Mouse (Mus musculus) neural tube, embryonic 14.5 days (tissue): Measurements from ENCODE around the gene Pomgnt2. TPM values are rescaled to one million over a fixed set of nuclear protein-coding genes. Genes with fewer than 3 reads are reported as not detected.

Experiments used
- ATAC-seq: fragments of 200-750 bp; cut with Nextera tagmentation; 2 replicates; pipeline ENCODE4 v1.8.0; 2017; ENCODE audit warnings: low read depth, mild to moderate bottlenecking, moderate TSS enrichment, moderate library complexity
- H3K27ac ChIP-seq: fragments of 300-500 bp; sonication (generic); 2 replicates; pipeline ENCODE4 v1.5.1; 2014; ENCODE audit warnings: low read depth, mild to moderate bottlenecking, control low read depth, low read length, moderate library complexity, mixed read lengths
- H3K27me3 ChIP-seq: fragments of 300-500 bp; sonication (generic); 2 replicates; pipeline ENCODE4 v1.6.1; 2014; ENCODE audit warnings: low read length; ENCODE audit not compliant: control insufficient read depth, insufficient read depth
- H3K36me3 ChIP-seq: fragments of 300-500 bp; sonication (generic); 2 replicates; pipeline ENCODE4 v1.6.1; 2014; ENCODE audit warnings: low read length, mixed read lengths; ENCODE audit not compliant: control insufficient read depth, insufficient read depth
- H3K4me1 ChIP-seq: fragments of 300-500 bp; sonication (generic); 2 replicates; pipeline ENCODE4 v1.6.1; 2014; ENCODE audit warnings: low read length; ENCODE audit not compliant: control insufficient read depth, insufficient read depth
- H3K4me2 ChIP-seq: fragments of 300-500 bp; sonication (generic); 2 replicates; pipeline ENCODE4 v1.6.1; 2014; ENCODE audit warnings: mild to moderate bottlenecking, low read depth, low read length, control low read depth
- H3K4me3 ChIP-seq: fragments of 300-500 bp; sonication (generic); 2 replicates; pipeline ENCODE4 v1.5.1; 2014; ENCODE audit warnings: low read depth, low read length, control low read depth, mixed read lengths
- H3K9ac ChIP-seq: fragments of 300-500 bp; sonication (generic); replicated peaks from 2 replicates; pipeline ENCODE4 v1.6.1; 2014; ENCODE audit warnings: low read depth, mild to moderate bottlenecking, control low read depth, low read length, mixed read lengths
- H3K9me3 ChIP-seq: fragments of 300-500 bp; sonication (generic); 2 replicates; pipeline ENCODE4 v1.6.1; 2016; ENCODE audit warnings: low read length; ENCODE audit not compliant: control insufficient read depth
- WGBS: fragments of 180-500 bp; shearing (Covaris S2); extraction: QIAGEN DNeasy Blood & Tissue Kit; methylation state at CpG from one replicate; pipeline ENCODE4 v1.1.7; 2014; 5-methylcytosine and 5-hydroxymethylcytosine counted together
- polyA plus RNA-seq: library from polyadenylated mRNA; unstranded; fragments of >200 nt; fragmentation: Nextera tagmentation; extraction: Ambion mirVana; gene quantifications from 2 replicates; pipeline ENCODE4 v1.2.1, GENCODE M21; 2014

Gene Pomgnt2
- polyA plus RNA-seq, 1 experiment from 2014 or later: 28.1 TPM

- Histone ChIP-seq H3K4me1 (no peaks in the 10 kb centered on the region), H3K27me3 (no peaks in the 10 kb centered on the region), H3K9me3 (no peaks in the 10 kb centered on the region), H3K36me3 (no peaks in the 10 kb centered on the region), H3K9ac (no peak overlapping the region), H3K27ac (no peak overlapping the region), H3K4me3 (no peak overlapping the region), H3K4me2 (no peak overlapping the region)
- no peak for ATAC-seq
- 76% methylated on average over 1 of the region's 1 CpGs for WGBS
These were observed 23.7 kb downstream of the Pomgnt2 start for GRCm38 (mm10) chr9:121973207-121973606.

DNA sequence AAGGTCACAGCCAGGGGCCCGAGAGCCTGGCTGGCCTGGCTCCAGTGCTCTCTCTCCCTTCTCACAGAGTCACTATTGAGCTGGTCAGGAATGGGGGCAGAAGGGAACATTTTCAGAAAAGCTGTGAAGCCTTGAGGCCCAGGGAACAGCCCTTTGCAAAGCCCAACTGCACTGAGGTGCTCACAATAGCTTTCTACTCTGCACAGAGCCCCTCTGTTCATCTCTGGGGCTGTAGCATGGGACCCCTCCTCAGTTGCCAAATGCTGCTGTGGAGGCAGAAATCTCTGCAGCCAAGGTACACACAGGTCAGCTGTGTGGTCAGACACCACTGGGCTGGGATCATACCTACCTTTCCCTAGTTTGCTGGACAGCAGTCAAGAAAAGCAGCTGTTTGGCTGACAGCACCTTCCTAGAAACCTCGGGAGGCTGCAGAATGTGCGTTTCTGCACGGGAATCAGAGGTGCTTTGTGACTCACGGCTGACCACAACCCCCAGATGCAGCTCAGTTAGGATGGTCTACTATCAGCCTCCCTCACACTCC lies 27.0 kb downstream of the Pomgnt2 start:
- no peak for ATAC-seq
- WGBS: 52% methylated on average over 5 of the region's 5 CpGs
- no peak overlapping the region for H3K9ac ChIP-seq

GRCm38 (mm10) chr9:121968258-121968657 lies 28.7 kb downstream of the Pomgnt2 start:
- Histone ChIP-seq H3K36me3 (no peaks in the 10 kb centered on the region), H3K4me2 (no peak overlapping the region), H3K9me3 (no peaks in the 10 kb centered on the region), H3K9ac (no peak overlapping the region), H3K4me1 (no peaks in the 10 kb centered on the region), H3K27ac (no peak overlapping the region), H3K27me3 (no peaks in the 10 kb centered on the region), H3K4me3 (no peak overlapping the region)
- no peak for ATAC-seq
- WGBS: 88% methylated on average over 5 of the region's 5 CpGs

More for the DNA sequence above, 27.0 kb downstream of the Pomgnt2 start:
- Histone ChIP-seq H3K27ac (peak overlapping the region; percentile 7; the same call in 1 of the 2 replicates), H3K4me1 (no peaks in the 10 kb centered on the region), H3K9me3 (no peaks in the 10 kb centered on the region), H3K27me3 (no peaks in the 10 kb centered on the region), H3K36me3 (no peaks in the 10 kb centered on the region), H3K4me2 (no peak overlapping the region), H3K4me3 (no peak overlapping the region)

- Histone ChIP-seq H3K4me3 (no peak overlapping the region), H3K4me2 (no peak overlapping the region), H3K27me3 (no peaks in the 10 kb centered on the region), H3K36me3 (no peaks in the 10 kb centered on the region), H3K9ac (no peak overlapping the region), H3K27ac (no peak overlapping the region), H3K9me3 (no peaks in the 10 kb centered on the region), H3K4me1 (no peaks in the 10 kb centered on the region)
- WGBS: 90% methylated on average over 7 of the region's 7 CpGs
- ATAC-seq: no peak
These were observed 32.0 kb downstream of the Pomgnt2 start for GRCm38 (mm10) chr9:121964941-121965340.

- no peak overlapping the region for H3K4me2 ChIP-seq
- H3K9ac ChIP-seq: no peak overlapping the region
- H3K9me3 ChIP-seq: no peaks in the 10 kb centered on the region
- no peak for ATAC-seq
- H3K4me3 ChIP-seq: no peak overlapping the region
- no peaks in the 10 kb centered on the region for H3K27me3 ChIP-seq
- H3K27ac ChIP-seq: no peak overlapping the region
- 66% methylated on average over 7 of the region's 7 CpGs for WGBS
- H3K36me3 ChIP-seq: no peaks in the 10 kb centered on the region
- H3K4me1 ChIP-seq: no peaks in the 10 kb centered on the region
These were observed 36.8 kb downstream of the Pomgnt2 start for GRCm38 (mm10) chr9:121959966-121960635.

DNA sequence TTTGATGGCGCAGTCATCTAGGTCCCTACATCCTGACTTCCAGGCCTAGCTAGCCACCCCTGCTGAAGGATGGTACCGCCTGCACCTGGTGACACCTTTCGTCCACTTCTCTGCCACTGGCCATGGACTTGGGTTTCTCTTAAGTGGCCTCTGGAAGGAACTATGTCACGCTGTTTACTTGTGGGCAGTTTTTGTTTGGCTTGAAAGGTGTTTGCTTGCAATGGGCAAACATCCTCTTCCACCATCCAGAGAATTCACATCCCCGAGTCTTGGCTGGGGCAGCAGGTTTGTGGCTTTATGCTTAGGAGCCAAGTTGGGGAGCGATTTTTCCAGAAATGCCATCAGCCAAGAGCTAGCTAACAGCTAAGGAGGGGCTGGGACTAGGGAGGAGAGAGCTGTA lies 44.3 kb downstream of the Pomgnt2 start:
- Histone ChIP-seq H3K9me3 (no peaks in the 10 kb centered on the region), H3K4me2 (no peak overlapping the region), H3K36me3 (no peaks in the 10 kb centered on the region), H3K27ac (no peak overlapping the region), H3K9ac (no peak overlapping the region), H3K4me1 (peaks cover 7% of the 10 kb centered on the region), H3K4me3 (no peak overlapping the region), H3K27me3 (no peaks in the 10 kb centered on the region)
- 92% methylated on average over 6 of the region's 6 CpGs for WGBS
- no peak for ATAC-seq

- no peaks in the 10 kb centered on the region for H3K36me3 ChIP-seq
- peak overlapping the region; percentile 23; the same call in 1 of the 2 replicates for H3K4me2 ChIP-seq
- no peaks in the 10 kb centered on the region for H3K27me3 ChIP-seq
- H3K9me3 ChIP-seq: no peaks in the 10 kb centered on the region
- no peak overlapping the region for H3K27ac ChIP-seq
- H3K9ac ChIP-seq: no peak overlapping the region
- H3K4me1 ChIP-seq: peaks cover 7% of the 10 kb centered on the region
- peak; percentile 56; the same call in 1 of the 2 replicates for ATAC-seq
- H3K4me3 ChIP-seq: peak overlapping the region; percentile 15; the same call in 1 of the 2 replicates
- 36% methylated on average over 4 of the region's 4 CpGs for WGBS
These were observed 45.8 kb downstream of the Pomgnt2 start for GRCm38 (mm10) chr9:121951114-121951423.

DNA sequence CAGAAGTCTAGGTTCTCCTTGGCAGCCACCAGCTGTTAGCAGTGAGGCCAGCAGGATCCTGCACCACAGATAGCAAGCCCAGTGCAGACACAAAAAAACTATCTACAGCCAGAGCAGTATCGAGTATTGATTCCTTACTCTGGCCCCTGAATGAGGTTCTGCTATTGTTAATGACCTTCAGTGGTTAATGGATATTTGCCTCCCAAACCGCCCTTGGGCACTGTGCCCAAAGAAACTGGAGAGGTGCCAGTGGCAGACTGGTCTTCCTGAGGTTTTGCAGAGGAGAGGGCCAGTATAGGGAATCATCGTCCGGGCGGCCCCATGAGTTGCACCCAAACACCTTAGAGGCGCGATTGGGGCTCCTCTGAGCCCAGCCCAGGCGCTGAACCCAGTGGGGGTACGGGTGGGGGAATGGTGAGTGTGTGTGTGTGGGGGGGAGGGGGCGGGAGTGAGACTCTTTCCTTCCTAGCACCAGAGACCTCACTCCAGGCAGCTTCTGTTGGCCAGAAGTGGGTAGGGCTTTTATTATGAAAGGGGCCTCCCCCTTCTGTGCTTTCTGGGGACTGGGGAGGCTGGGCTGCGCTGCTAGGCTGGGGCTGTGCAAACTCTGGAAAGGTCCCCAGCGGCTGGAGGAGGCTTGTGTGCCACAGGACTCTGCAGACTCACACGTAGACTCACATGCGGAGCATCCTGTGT lies 46.3 kb downstream of the Pomgnt2 start, which contains the start of gene Fam198a:
TSS of gene Fam198a (plus strand) at position 571 of the 696 bp plus-strand sequence.
- Histone ChIP-seq H3K9me3 (no peaks in the 10 kb centered on the region), H3K4me3 (peak within 1 kb of the TSS; percentile 15; the same call in 1 of the 2 replicates), H3K27me3 (no peaks in the 10 kb centered on the region), H3K9ac (no peak within 1 kb of the TSS), H3K27ac (0 out of 2 replicates have a peak within 1 kb of the TSS, but pooled peaks have one; percentile 40), H3K36me3 (no peaks in the 10 kb centered on the region), H3K4me1 (peaks cover 7% of the 10 kb centered on the region), H3K4me2 (peak within 1 kb of the TSS; percentile 23)
- ATAC-seq: peak; percentile 94; the same call in 1 of the 2 replicates
- whole genome bisulfite sequencing: 9% methylated on average over 14 of the region's 14 CpGs

- Histone ChIP-seq H3K4me2 (no peak overlapping the region), H3K27ac (no peak overlapping the region), H3K4me1 (peaks cover 7% of the 10 kb centered on the region), H3K9me3 (no peaks in the 10 kb centered on the region), H3K9ac (no peak overlapping the region), H3K27me3 (no peaks in the 10 kb centered on the region), H3K4me3 (no peak overlapping the region), H3K36me3 (no peaks in the 10 kb centered on the region)
- ATAC-seq: no peak
- WGBS: 82% methylated on average over 4 of the region's 4 CpGs
These were observed 48.5 kb downstream of the Pomgnt2 start for GRCm38 (mm10) chr9:121948431-121948830.
